Mouse (Mus musculus) adrenal gland, postnatal 25 days (tissue): ENCODE measurements around the gene Wdr54. TPM values are rescaled to one million over a fixed set of nuclear protein-coding genes. Genes with fewer than 3 reads are reported as not detected.

Experiments used
- DNase-seq: peaks from one replicate; pipeline ENCODE4 v3.0.0; 2021; ENCODE audit warnings: mixed read lengths
- total RNA-seq: library from RNA; stranded (reverse); gene quantifications from 2 replicates; pipeline ENCODE4 v1.2.3, GENCODE M21; 2021

Wdr54 gene
- total RNA-seq, 1 experiment from 2014 or later, result 5.1 TPM

DNA sequence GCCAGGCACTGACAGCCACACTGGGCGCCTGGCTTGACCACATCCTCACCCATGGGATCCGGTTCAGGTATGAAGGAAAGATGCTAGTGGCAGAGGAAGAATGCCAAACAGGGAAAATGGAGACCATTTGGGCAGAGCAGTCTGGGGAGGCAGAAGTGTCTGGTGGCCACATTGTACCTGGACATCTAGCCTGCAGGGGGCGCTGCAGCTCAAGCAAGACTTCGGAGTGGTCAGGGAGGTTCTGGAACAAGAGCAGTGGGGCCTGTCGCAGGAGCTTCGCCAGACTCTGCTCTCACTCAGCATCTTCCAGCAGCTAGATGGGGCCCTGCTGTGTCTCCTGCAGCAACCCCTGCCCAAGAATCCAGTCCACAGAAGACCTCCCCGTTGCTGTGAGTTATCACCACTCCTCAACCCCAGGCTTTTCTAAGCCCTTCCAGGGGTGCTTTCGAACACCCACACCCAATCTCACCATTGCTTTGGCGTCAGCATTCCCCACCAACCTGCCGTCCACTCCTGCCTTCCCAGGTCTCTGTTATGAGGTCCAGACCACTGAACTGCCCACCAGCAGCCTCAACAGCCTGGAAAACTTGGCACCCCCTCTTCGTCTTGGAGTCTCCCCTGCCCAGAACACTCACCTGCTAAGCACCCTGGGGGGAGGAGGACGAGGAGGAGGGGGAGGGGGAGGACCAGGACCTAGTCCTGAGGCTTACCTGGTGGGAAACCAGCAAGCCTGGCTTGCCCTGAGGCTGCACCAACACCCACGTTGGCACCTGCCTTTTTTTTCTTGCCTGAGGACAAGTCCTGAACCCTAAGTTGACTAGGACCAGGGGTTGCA is 48.4 kb downstream of the Wdr54 start:
- DNase-seq, result peak; percentile 86

DNA sequence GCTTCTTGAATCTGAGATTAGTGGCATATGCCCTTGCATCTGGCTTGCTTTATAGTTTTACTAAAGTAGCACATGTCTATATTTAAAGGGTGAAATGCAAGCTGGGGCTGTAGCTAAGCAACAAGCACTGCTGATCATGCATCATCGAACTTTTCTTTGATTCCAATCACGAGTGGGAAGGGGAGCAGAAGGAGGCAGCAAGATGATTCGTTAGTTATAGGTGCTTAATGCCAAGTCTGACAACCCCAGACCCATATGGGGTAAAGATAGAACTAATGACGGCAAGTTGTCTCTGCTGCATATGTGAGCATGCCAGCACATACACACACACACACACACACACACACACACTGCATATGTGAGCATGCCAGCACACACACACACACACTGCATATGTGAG is 52.0 kb downstream of the Wdr54 start:
- DNase-seq, result no peak

DNA sequence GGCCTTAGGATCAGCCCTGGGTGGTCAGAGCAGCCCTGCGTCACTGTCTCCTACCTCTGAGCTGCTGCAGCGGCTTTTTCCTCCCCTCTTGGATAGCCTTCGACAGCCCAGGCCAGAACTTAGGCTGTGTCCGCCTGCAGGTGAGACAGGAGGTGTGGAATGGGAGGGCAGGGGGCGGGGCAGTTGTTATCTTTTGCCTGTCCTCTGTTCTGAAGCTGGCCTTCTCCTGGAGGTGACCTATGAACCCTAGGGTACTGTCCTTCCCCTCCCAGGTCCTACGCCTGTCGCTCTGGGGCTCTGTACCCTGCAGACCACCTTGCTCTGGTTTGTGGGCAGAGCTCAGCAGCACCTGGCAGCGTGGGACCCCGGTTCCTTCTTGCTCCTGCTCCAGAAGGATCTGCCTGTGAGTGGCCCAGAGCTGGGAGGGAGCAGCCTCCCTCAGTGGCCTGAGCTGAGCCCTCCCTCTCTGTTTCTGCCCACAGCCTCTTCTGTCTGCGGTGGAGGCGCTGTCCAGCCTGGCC is 53.0 kb downstream of the Wdr54 start:
- no peak for DNase-seq

DNA sequence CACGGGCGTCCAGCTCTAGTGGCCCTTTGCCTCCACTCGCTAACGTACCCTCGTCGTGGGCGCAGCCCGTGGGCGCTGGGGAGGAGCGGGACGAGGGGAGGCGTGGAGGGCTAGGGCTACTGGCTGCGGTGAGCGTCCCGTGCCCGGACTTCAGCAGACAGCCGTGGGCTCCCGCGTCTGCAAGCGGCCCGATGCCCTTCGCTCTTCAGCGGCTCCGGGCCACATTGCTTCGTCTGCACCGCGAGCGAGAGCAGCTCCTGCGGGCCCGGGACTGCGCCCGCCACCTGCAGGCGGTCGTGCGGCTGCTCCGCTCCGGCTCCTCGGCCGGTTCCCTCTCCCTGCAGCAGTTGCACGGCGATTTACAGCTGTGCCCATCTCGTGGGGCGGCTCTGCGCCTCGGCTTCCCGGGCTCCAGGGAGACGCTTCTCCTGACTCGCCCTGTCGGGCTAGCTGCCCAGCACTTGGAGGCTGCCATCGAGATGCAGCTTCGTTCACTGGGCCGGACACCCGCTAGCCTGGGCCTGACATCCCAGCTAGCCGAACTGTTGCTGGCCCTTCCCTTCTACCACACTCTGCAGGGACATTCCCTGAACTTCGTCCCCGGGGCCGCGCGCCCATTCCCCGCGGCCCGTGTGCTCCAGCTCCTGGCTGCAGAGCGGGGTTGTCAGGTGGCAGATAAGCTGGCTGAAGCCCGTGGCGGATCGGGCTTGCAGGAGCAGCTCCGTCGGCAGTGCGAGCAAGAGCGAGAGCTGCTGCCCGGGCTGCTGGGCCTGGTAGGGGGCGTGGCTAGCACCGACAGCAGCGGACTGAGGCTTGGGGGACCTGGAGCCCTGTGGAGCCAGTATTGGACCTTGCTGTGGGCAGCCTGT is 54.3 kb downstream of the Wdr54 start:
- DNase-seq, result peak; percentile 76

DNA sequence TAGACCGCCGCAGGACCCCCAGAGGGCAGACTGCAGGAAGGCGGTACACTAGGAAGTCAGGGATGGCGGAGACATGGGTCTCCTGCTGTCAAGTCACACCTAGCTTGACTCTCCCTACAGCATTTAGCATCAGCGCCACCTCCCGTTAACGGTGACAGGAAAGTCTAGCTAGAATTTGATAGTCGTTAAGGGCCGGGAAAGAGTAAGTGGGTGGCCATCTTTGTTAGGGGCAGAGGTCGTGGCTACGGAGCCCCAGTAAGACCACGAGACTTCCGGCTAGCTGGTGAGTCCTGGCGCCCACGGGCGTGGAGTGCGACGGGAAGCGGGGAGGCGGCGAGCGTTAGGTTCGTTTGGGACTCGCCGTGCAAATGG is 54.9 kb downstream of the Wdr54 start, which contains the start of the genes Ccdc142 and Gm42688:
TSS of gene Ccdc142 (plus strand) at position 286 of the 372 bp plus-strand sequence.
TSS of gene Gm42688 (plus strand) at position 302 of the 372 bp plus-strand sequence.
- DNase-seq, result peak; percentile 84

Other genes with a start within 250 kb of the Wdr54 start
- 1.00 and 1.4 TPM in 2 replicates for gene Sema4f, start 216.6 kb downstream of the Wdr54 start, total RNA-seq
- not detected in 2 replicates for gene M1ap, start 209.5 kb downstream of the Wdr54 start, total RNA-seq
- gene Dok1, start 122.9 kb downstream of the Wdr54 start, total RNA-seq, result 10.1 and 15.9 TPM in 2 replicates
- gene Loxl3, start 122.2 kb downstream of the Wdr54 start, total RNA-seq, result 2.3 and 2.5 TPM in 2 replicates
- gene Aup1, start 101.9 kb downstream of the Wdr54 start, total RNA-seq, result 214 TPM in 2 replicates
- 59.1 and 70.1 TPM in 2 replicates for gene Htra2, start 101.1 kb downstream of the Wdr54 start, total RNA-seq
- 4.0 and 4.4 TPM in 2 replicates for gene Dqx1, start 98.6 kb downstream of the Wdr54 start, total RNA-seq
- gene Tlx2, start 86.1 kb downstream of the Wdr54 start, total RNA-seq, result 14.0 and 14.2 TPM in 2 replicates
- 61.8 and 64.2 TPM in 2 replicates for gene Pcgf1, start 78.5 kb downstream of the Wdr54 start, total RNA-seq
- 11.6 and 22.8 TPM in 2 replicates for gene Lbx2, start 70.0 kb downstream of the Wdr54 start, total RNA-seq
- 10.3 and 10.4 TPM in 2 replicates for gene Ccdc142, start 54.8 kb downstream of the Wdr54 start, total RNA-seq
- 10.6 and 12.1 TPM in 2 replicates for gene Gm42688, start 54.8 kb downstream of the Wdr54 start, total RNA-seq
- gene Mrpl53, start 47.4 kb downstream of the Wdr54 start, total RNA-seq, result 92.9 and 112 TPM in 2 replicates
- gene Mogs, start 40.9 kb downstream of the Wdr54 start, total RNA-seq, result 76.1 and 82.2 TPM in 2 replicates
- 92.3 and 118 TPM in 2 replicates for gene Wbp1, start 34.8 kb downstream of the Wdr54 start, total RNA-seq
- 24.3 and 31.3 TPM in 2 replicates for gene Ino80b, start 31.0 kb downstream of the Wdr54 start, total RNA-seq
- 17.6 and 22.6 TPM in 2 replicates for gene Rtkn, start 20.9 kb downstream of the Wdr54 start, total RNA-seq
- gene 1700003E16Rik, start within 50 bp of the Wdr54 start, total RNA-seq, result 0.61 and 1.2 TPM in 2 replicates
- gene Dctn1, start 9.5 kb upstream of the Wdr54 start, total RNA-seq, result 138 and 172 TPM in 2 replicates
- 0.12 TPM in 1 of 2 replicates, not detected in the other for gene Slc4a5, start 63.4 kb upstream of the Wdr54 start, total RNA-seq
- gene Mthfd2, start 169.5 kb upstream of the Wdr54 start, total RNA-seq, result 29.2 and 47.6 TPM in 2 replicates
- gene Mob1a, start 169.6 kb upstream of the Wdr54 start, total RNA-seq, result 81.3 and 81.9 TPM in 2 replicates
- gene Bola3, start 192.8 kb upstream of the Wdr54 start, total RNA-seq, result 193 and 211 TPM in 2 replicates